11 mouse cellular contexts compared by ENCODE assay signal in the genomic region with DNA sequence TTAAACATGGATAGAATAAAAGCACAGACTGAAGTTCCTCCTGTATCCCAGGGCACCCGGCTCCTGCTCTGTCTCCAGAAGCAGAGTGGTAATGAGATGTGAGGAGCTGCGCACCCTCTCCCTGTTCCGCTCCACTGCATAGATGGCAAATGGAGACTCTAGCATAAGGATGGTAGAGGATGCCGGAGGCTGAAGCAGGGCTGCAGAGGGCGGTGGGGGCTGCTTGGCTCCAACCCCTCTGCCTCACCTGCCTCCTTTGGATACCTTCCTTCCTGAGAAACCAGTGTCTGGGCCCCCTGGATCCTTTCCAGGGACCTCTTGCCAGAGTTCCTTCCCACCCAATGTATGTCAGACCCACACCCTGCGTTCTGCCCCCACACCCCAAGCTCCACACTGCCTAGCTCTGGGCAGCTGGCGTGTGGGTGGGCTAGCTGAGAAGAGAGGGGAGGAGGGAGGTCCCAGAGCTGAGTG. TPM values are rescaled to one million over a fixed set of nuclear protein-coding genes. Genes with fewer than 3 reads are reported as not detected.
DNase-seq lines count a peak whose midpoint lies in the region; ATAC-seq lines count a peak whose summit lies in the region.
"Had no signal": no experiment of that assay in that cellular context is flagged by ENCODE, and none has a peak within 500 bp of the region (broad histone marks: within the 10 kb centered on the region; RNA-seq: fewer than 3 reads in every experiment).

No protein-coding gene starts in this region.

- no peaks in the 10 kb centered on the region for H3K9me3 ChIP-seq in hindbrain, embryonic 15.5 days
- no peaks in the 10 kb centered on the region for H3K9me3 ChIP-seq in midbrain, embryonic 13.5 days

- 50% methylated on average over 7 of the region's 7 CpGs for WGBS in hindbrain, embryonic 15.5 days
- WGBS in midbrain, embryonic 13.5 days: 65% methylated on average over 7 of the region's 7 CpGs

- peak overlapping the region; percentile 39 for H3K9ac ChIP-seq in hindbrain, embryonic 15.5 days
- peak overlapping the region; percentile 95 for H3K9ac ChIP-seq in midbrain, embryonic 13.5 days (replicated peaks)

- peaks cover 19% of the 10 kb centered on the region for H3K36me3 ChIP-seq in hindbrain, embryonic 15.5 days
- H3K36me3 ChIP-seq in midbrain, embryonic 13.5 days: peaks cover 37% of the 10 kb centered on the region

- no peak overlapping the region for H3K27ac ChIP-seq in hindbrain, embryonic 15.5 days (replicated peaks)
- H3K27ac ChIP-seq in midbrain, embryonic 13.5 days: peak overlapping the region; percentile 97
- H3K27ac ChIP-seq: macrophage had no signal

- H3K4me3 ChIP-seq in hindbrain, embryonic 15.5 days: peak overlapping the region; percentile 90
- H3K4me3 ChIP-seq in midbrain, embryonic 13.5 days (replicated peaks): peak overlapping the region; percentile 89

- ATAC-seq in hindbrain, embryonic 15.5 days (ENCODE audit: low FRiP score, low read depth): no peak
- no peak for ATAC-seq in midbrain, embryonic 13.5 days

- peak overlapping the region; percentile 96 for H3K4me2 ChIP-seq in hindbrain, embryonic 15.5 days
- peak overlapping the region; percentile 96 for H3K4me2 ChIP-seq in midbrain, embryonic 13.5 days (replicated peaks)

- DNase-seq in cerebellum, postnatal 14 days: peak; percentile 48 to 50
- DNase-seq in cerebellum, adult 8-10 months: no peak
- DNase-seq in cerebellum, postnatal 25 days: peak; percentile 52 to 57
- DNase-seq in spleen, postnatal 14 days (ENCODE audit: low spot score in 2 of 2): no peak
- DNase-seq in thymus, postnatal 10 days (ENCODE audit: low spot score in 2 of 2): no peak
- no peak for DNase-seq in thymus, postnatal 25 days
- DNase-seq: B cell, adult 2 months; kidney, postnatal 14 days had no signal

- peaks cover 67% of the 10 kb centered on the region for H3K4me1 ChIP-seq in hindbrain, embryonic 15.5 days (replicated peaks)
- H3K4me1 ChIP-seq in midbrain, embryonic 13.5 days (replicated peaks): peaks cover 81% of the 10 kb centered on the region

- H3K27me3 ChIP-seq in hindbrain, embryonic 15.5 days: no peaks in the 10 kb centered on the region
- peaks cover 30% of the 10 kb centered on the region for H3K27me3 ChIP-seq in midbrain, embryonic 13.5 days

RNA-seq across cellular contexts. Expression of gene Rundc3a, which starts 3.5 kb away (rescaled TPM):
- polyA plus RNA-seq in hindbrain, embryonic 15.5 days (2015; fragmentation: Nextera tagmentation; extraction: Ambion mirVana): 135 and 149 TPM in 2 replicates
- 131 and 153 TPM in 2 replicates for polyA plus RNA-seq in midbrain, embryonic 13.5 days (2015; fragmentation: Nextera tagmentation; extraction: Ambion mirVana)

RNA-seq across cellular contexts. Expression of gene Slc25a39, which starts 11.0 kb away (rescaled TPM):
- polyA plus RNA-seq in hindbrain, embryonic 15.5 days (2015; fragmentation: Nextera tagmentation; extraction: Ambion mirVana): 167 and 168 TPM in 2 replicates
- 141 and 154 TPM in 2 replicates for polyA plus RNA-seq in midbrain, embryonic 13.5 days (2015; fragmentation: Nextera tagmentation; extraction: Ambion mirVana)

RNA-seq across cellular contexts. Expression of gene Slc4a1, which starts 30.7 kb away (rescaled TPM):
- 2.4 and 3.4 TPM in 2 replicates for polyA plus RNA-seq in hindbrain, embryonic 15.5 days (2015; fragmentation: Nextera tagmentation; extraction: Ambion mirVana)
- 4.3 and 4.8 TPM in 2 replicates for polyA plus RNA-seq in midbrain, embryonic 13.5 days (2015; fragmentation: Nextera tagmentation; extraction: Ambion mirVana)
- polyA plus RNA-seq: macrophage had no signal

RNA-seq across cellular contexts. Expression of gene Grn, which starts 33.4 kb away (rescaled TPM):
- polyA plus RNA-seq in hindbrain, embryonic 15.5 days (2015; fragmentation: Nextera tagmentation; extraction: Ambion mirVana): 85.7 and 85.9 TPM in 2 replicates
- polyA plus RNA-seq in midbrain, embryonic 13.5 days (2015; fragmentation: Nextera tagmentation; extraction: Ambion mirVana): 57.4 and 61.8 TPM in 2 replicates

RNA-seq across cellular contexts. Expression of gene Fam171a2, which starts 50.8 kb away (rescaled TPM):
- 29.3 and 30.7 TPM in 2 replicates for polyA plus RNA-seq in hindbrain, embryonic 15.5 days (2015; fragmentation: Nextera tagmentation; extraction: Ambion mirVana)
- polyA plus RNA-seq in midbrain, embryonic 13.5 days (2015; fragmentation: Nextera tagmentation; extraction: Ambion mirVana): 10.9 and 18.4 TPM in 2 replicates
- polyA plus RNA-seq: macrophage had no signal

Comparison
In these comparisons a context has a peak if more than half of its experiments do, and no peak if none do; other contexts are left out.
1. DNase-seq: peak in cerebellum, postnatal 14 days (2 of 2) and cerebellum, postnatal 25 days (2 of 2); none in cerebellum, adult 8-10 months (single experiment), spleen, postnatal 14 days (0 of 2), thymus, postnatal 10 days (0 of 2) and thymus, postnatal 25 days (single experiment).